Mouse (Mus musculus) testis, adult 10 weeks (tissue): ENCODE data around the gene Rraga. TPM values are rescaled to one million over a fixed set of nuclear protein-coding genes. Genes with fewer than 3 reads are reported as not detected.

ENCODE experiments used
- polyA plus RNA-seq: library from polyadenylated mRNA; stranded (reverse); fragments of 350-450 nt; fragmentation: Illumina TruSeq; extraction: RNeasy Lipid Tissue Mini Kit (QIAGEN cat#74804); gene quantifications from one replicate; pipeline ENCODE4 v1.2.3, GENCODE M21; 2014; ENCODE audit warnings: low read depth, low replicate concordance

The Rraga gene
- 25.7 TPM for polyA plus RNA-seq

GRCm38 (mm10) chr4:86575283-86575983, at the start of gene Rraga:
Gene Rraga (plus strand): TSS chr4:86575668.

GRCm38 (mm10) chr4:86558228-86558627, 17.2 kb upstream of the Rraga start, which contains the start of gene Saxo1:
Gene Saxo1 (minus strand): TSS chr4:86558328.

GRCm38 (mm10) chr4:86611524-86612288, 36.2 kb downstream of the Rraga start, which contains the start of gene Haus6:
Gene Haus6 (minus strand): TSS chr4:86612055.

Other genes with a start within 250 kb of the Rraga start
- 115 TPM for gene Saxo1, start 17.3 kb upstream of the Rraga start, polyA plus RNA-seq
- gene Haus6, start 36.4 kb downstream of the Rraga start, polyA plus RNA-seq = 37.3 TPM
- 26.4 TPM for gene Plin2, start 94.4 kb downstream of the Rraga start, polyA plus RNA-seq
- gene Dennd4c, start 172.9 kb downstream of the Rraga start, polyA plus RNA-seq = 31.0 TPM